Mouse (Mus musculus): Measurements from ENCODE around the gene F2rl2.

Gene F2rl2

GRCm38 (mm10) chr13:95705589-95705988 is 8.9 kb downstream of the F2rl2 start:
- no peak for DNase-seq

GRCm38 (mm10) chr13:95712054-95712453 is 15.4 kb downstream of the F2rl2 start:
- no peak for DNase-seq

GRCm38 (mm10) chr13:95712570-95713268 is 16.1 kb downstream of the F2rl2 start:
- DNase-seq: peak; percentile 13

- no peak for DNase-seq
Observed at GRCm38 (mm10) chr13:95714271-95714975, 17.8 kb downstream of the F2rl2 start.

- no peak for DNase-seq
Observed at GRCm38 (mm10) chr13:95715356-95715755, 18.7 kb downstream of the F2rl2 start.

GRCm38 (mm10) chr13:95719320-95720232 is 22.9 kb downstream of the F2rl2 start:
- DNase-seq: peak; percentile 62

- DNase-seq: no peak
Observed at GRCm38 (mm10) chr13:95730491-95730890, 33.8 kb downstream of the F2rl2 start.

- peak; percentile 13 for DNase-seq
Observed at GRCm38 (mm10) chr13:95739651-95740050, 43.0 kb downstream of the F2rl2 start.

GRCm38 (mm10) chr13:95741813-95742689 is 45.4 kb downstream of the F2rl2 start:
- DNase-seq: no peak

- DNase-seq: no peak
Observed at GRCm38 (mm10) chr13:95742881-95743466, 46.3 kb downstream of the F2rl2 start.

GRCm38 (mm10) chr13:95745451-95745850 is 48.8 kb downstream of the F2rl2 start:
- no peak for DNase-seq

- peak; percentile 79 for DNase-seq
Observed at GRCm38 (mm10) chr13:95746509-95746908, 49.9 kb downstream of the F2rl2 start.

- DNase-seq: no peak
Observed at GRCm38 (mm10) chr13:95747101-95747500, 50.4 kb downstream of the F2rl2 start.

- DNase-seq: no peak
Observed at GRCm38 (mm10) chr13:95747541-95747940, 50.9 kb downstream of the F2rl2 start.

All from thymus, postnatal 14 days (tissue).